Comparison of ENCODE assay signal across 7 mouse cellular contexts in genomic region chr1:46853317-46854035, GRCm38 (mm10). TPM values are rescaled to one million over a fixed set of nuclear protein-coding genes. Genes with fewer than 3 reads are reported as not detected.
DNase-seq lines count a peak whose midpoint lies in the region; ATAC-seq lines count a peak whose summit lies in the region.

No protein-coding gene starts in this region.

- no peaks in the 10 kb centered on the region for H3K27me3 ChIP-seq in embryonic facial prominence, embryonic 10.5 days (replicated peaks; ENCODE audit: low read depth, poor library complexity, severe bottlenecking)
- H3K27me3 ChIP-seq in limb, embryonic 11.5 days (ENCODE audit: control insufficient read depth, insufficient read depth, low read length) = no peaks in the 10 kb centered on the region
- no peaks in the 10 kb centered on the region for H3K27me3 ChIP-seq in midbrain, embryonic 14.5 days (ENCODE audit: control insufficient read depth, insufficient read depth, low read length)

- no peaks in the 10 kb centered on the region for H3K9me3 ChIP-seq in embryonic facial prominence, embryonic 10.5 days
- no peaks in the 10 kb centered on the region for H3K9me3 ChIP-seq in limb, embryonic 11.5 days (ENCODE audit: control insufficient read depth, low read length)
- H3K9me3 ChIP-seq in midbrain, embryonic 14.5 days (ENCODE audit: control insufficient read depth, low read length) = no peaks in the 10 kb centered on the region

- H3K9ac ChIP-seq in limb, embryonic 11.5 days (ENCODE audit: low read length) = peak overlapping the region; percentile 100
- H3K9ac ChIP-seq in midbrain, embryonic 14.5 days (replicated peaks; ENCODE audit: low read length) = peak overlapping the region; percentile 100

- peak overlapping the region; percentile 100 for H3K27ac ChIP-seq in embryonic facial prominence, embryonic 10.5 days (replicated peaks)
- H3K27ac ChIP-seq in limb, embryonic 11.5 days (replicated peaks; ENCODE audit: low read depth, low read length) = peak overlapping the region; percentile 98
- H3K27ac ChIP-seq in midbrain, embryonic 14.5 days (replicated peaks; ENCODE audit: low read depth, low read length) = peak overlapping the region; percentile 99

- H3K36me3 ChIP-seq in embryonic facial prominence, embryonic 10.5 days (replicated peaks) = no peaks in the 10 kb centered on the region
- H3K36me3 ChIP-seq in limb, embryonic 11.5 days (ENCODE audit: control insufficient read depth, insufficient read depth, low read length) = no peaks in the 10 kb centered on the region
- H3K36me3 ChIP-seq in midbrain, embryonic 14.5 days (ENCODE audit: control insufficient read depth, insufficient read depth, low read length) = no peaks in the 10 kb centered on the region

- peak overlapping the region; percentile 46 for H3K4me2 ChIP-seq in limb, embryonic 11.5 days (ENCODE audit: low read depth, severe bottlenecking)
- peak overlapping the region; percentile 77 for H3K4me2 ChIP-seq in midbrain, embryonic 14.5 days (ENCODE audit: low read length)

- H3K4me3 ChIP-seq in embryonic facial prominence, embryonic 10.5 days = peak overlapping the region; percentile 94
- peak overlapping the region; percentile 87 for H3K4me3 ChIP-seq in limb, embryonic 11.5 days (ENCODE audit: low read depth, low read length)
- peak overlapping the region; percentile 95 for H3K4me3 ChIP-seq in midbrain, embryonic 14.5 days (replicated peaks; ENCODE audit: low read depth, low read length)

- ATAC-seq in limb, embryonic 11.5 days (ENCODE audit: insufficient number of reproducible peaks, low FRiP score, low TSS enrichment, low read depth) = peak; percentile 94
- ATAC-seq in midbrain, embryonic 14.5 days (ENCODE audit: low FRiP score, low TSS enrichment) = peak; percentile 95

- DNase-seq in adrenal gland, postnatal 10 days = peak; percentile 99
- peak; percentile 96 for DNase-seq in embryonic facial prominence, embryonic 10.5 days (ENCODE audit: low spot score)
- peak; percentile 100 for DNase-seq in heart, adult 11 months
- DNase-seq in kidney, adult 18-20 months = peak; percentile 99
- DNase-seq in limb, embryonic 11.5 days (ENCODE audit: low spot score) = peak; percentile 98
- DNase-seq in midbrain, embryonic 14.5 days = peak; percentile 99
- peak; percentile 97 to 98 for DNase-seq in spleen, adult 18-20 months

- under 1% methylated on average over 86 of the region's 86 CpGs for WGBS in embryonic facial prominence, embryonic 10.5 days
- under 1% methylated on average over 83 of the region's 86 CpGs for WGBS in limb, embryonic 11.5 days
- under 1% methylated on average over 86 of the region's 86 CpGs for WGBS in midbrain, embryonic 14.5 days

- peaks cover 32% of the 10 kb centered on the region for H3K4me1 ChIP-seq in embryonic facial prominence, embryonic 10.5 days
- H3K4me1 ChIP-seq in limb, embryonic 11.5 days (ENCODE audit: control insufficient read depth, insufficient read depth, low read length) = peaks cover 5% of the 10 kb centered on the region; the same call in 1 of the 2 replicates
- peaks cover 24% of the 10 kb centered on the region for H3K4me1 ChIP-seq in midbrain, embryonic 14.5 days (ENCODE audit: control insufficient read depth, insufficient read depth, low read length)

RNA-seq across cellular contexts. Expression of gene Slc39a10, which starts 39.2 kb away (rescaled TPM):
- total RNA-seq in adrenal gland, postnatal 10 days (2021) = 10 to 100 TPM; 16.7 to 19.4 TPM
- polyA plus RNA-seq in embryonic facial prominence, embryonic 10.5 days (2016; fragmentation: Nextera tagmentation; extraction: Ambion mirVana) = 66.4 and 71.0 TPM in 2 replicates
- polyA plus RNA-seq in limb, embryonic 11.5 days (2014; fragmentation: Nextera tagmentation; extraction: Ambion mirVana) = 68.5 and 73.7 TPM in 2 replicates
- 76.8 and 98.0 TPM in 2 replicates for polyA plus RNA-seq in midbrain, embryonic 14.5 days (2014; fragmentation: Nextera tagmentation; extraction: Ambion mirVana)

Comparison
In these comparisons a context has a peak if more than half of its experiments do, and no peak if none do; other contexts are left out.
1. Peak in every context shown above with its lines: DNase-seq, ATAC-seq, H3K4me3 ChIP-seq and H3K27ac ChIP-seq.